Mouse (Mus musculus) testis, adult 2 months (tissue): ENCODE measurements at regions not wholly inside any gene's neighbourhood (a gene's known extent, or its start where the extent isn't known, plus 50 kb on each side); places are given as distances from the start of the nearest gene placed in this dataset.

Source experiments
- H3K27ac ChIP-seq: fragments of 200-500 bp; 2 replicates; pipeline ENCODE4 v1.5.1; 2012; ENCODE audit warnings: low read depth, low read length; ENCODE audit not compliant: control insufficient read depth, insufficient read depth
- H3K27me3 ChIP-seq: fragments of 200-500 bp; 2 replicates; pipeline ENCODE4 v1.6.1; 2012; ENCODE audit warnings: mild to moderate bottlenecking, low read length, moderate library complexity; ENCODE audit not compliant: control insufficient read depth, insufficient read depth
- H3K36me3 ChIP-seq: fragments of 200-500 bp; 2 replicates; pipeline ENCODE4 v1.6.1; 2012; ENCODE audit warnings: mild to moderate bottlenecking, low read length; ENCODE audit not compliant: control insufficient read depth, insufficient read depth
- H3K4me1 ChIP-seq: fragments of 200-500 bp; 2 replicates; pipeline ENCODE4 v1.6.1; 2012; ENCODE audit warnings: low read length; ENCODE audit not compliant: control insufficient read depth, insufficient read depth
- H3K4me3 ChIP-seq: fragments of 200-500 bp; 2 replicates; pipeline ENCODE4 v1.5.1; 2012; ENCODE audit warnings: low read depth, mild to moderate bottlenecking, low read length, moderate library complexity, mixed read lengths; ENCODE audit not compliant: control insufficient read depth
- CTCF ChIP-seq: fragments of 200-500 bp; IDR thresholded peaks from 2 replicates; pipeline ENCODE4 v1.5.1; 2012; ENCODE audit warnings: low read depth, mild to moderate bottlenecking, inconsistent platforms, low read length, moderate library complexity; ENCODE audit not compliant: control insufficient read depth, insufficient read depth, insufficient replicate concordance
- POLR2A ChIP-seq: fragments of 200-500 bp; IDR thresholded peaks from 2 replicates; pipeline ENCODE4 v1.6.1; 2012; ENCODE audit warnings: low read depth, mild to moderate bottlenecking, inconsistent platforms, low read length, moderate library complexity; ENCODE audit not compliant: control insufficient read depth

DNA sequence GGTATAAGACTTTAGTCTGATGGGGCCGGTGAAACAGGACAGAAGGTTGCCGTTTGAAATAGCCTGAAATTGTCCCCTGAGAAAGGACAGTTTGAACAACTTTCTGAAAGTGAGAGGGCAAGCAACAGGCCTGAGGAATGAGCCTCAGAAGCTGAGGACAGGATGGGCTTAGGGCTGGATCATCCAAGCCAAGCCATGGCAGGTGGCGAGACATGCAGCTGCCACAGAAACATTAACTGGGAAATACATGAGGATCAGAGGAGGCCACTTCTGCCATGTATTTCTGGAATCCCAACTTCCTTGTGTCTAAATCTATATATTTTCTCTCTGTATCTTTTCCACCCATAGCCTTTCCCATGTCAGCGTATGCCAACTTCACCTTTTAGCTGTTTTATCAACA is 491.5 kb upstream of the Adamts16 start:
- H3K27me3 ChIP-seq, result no peaks in the 10 kb centered on the region
- H3K4me3 ChIP-seq, result no peak overlapping the region
- H3K36me3 ChIP-seq, result no peaks in the 10 kb centered on the region
- no peak overlapping the region for H3K27ac ChIP-seq
- TF ChIP-seq CTCF, result no peak
- TF ChIP-seq POLR2A, result no peak
- no peaks in the 10 kb centered on the region for H3K4me1 ChIP-seq

DNA sequence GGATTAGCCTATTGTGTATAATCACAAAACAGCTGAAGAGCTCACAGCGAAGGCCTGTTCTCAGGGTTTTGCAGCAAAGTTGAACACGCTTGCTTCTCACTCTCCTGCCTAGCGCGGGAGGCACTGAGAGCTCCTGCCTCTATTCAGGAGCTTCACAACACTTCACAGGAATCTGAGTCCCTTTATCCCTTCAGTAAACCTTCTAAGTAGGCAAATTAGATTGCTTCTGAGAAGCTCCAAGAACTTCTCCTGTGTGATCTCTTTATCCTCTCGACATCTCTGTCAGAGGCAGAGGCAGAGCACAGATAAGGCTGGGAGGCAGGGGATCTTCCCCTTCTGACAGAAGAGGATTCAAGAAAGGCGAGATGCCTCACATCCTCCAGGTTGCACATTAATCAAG is 488.7 kb upstream of the Adamts16 start:
- Histone ChIP-seq H3K4me3 (no peak overlapping the region), H3K36me3 (no peaks in the 10 kb centered on the region), H3K27ac (no peak overlapping the region), H3K4me1 (no peaks in the 10 kb centered on the region), H3K27me3 (no peaks in the 10 kb centered on the region)
- TF ChIP-seq CTCF (no peak), POLR2A (no peak)

DNA sequence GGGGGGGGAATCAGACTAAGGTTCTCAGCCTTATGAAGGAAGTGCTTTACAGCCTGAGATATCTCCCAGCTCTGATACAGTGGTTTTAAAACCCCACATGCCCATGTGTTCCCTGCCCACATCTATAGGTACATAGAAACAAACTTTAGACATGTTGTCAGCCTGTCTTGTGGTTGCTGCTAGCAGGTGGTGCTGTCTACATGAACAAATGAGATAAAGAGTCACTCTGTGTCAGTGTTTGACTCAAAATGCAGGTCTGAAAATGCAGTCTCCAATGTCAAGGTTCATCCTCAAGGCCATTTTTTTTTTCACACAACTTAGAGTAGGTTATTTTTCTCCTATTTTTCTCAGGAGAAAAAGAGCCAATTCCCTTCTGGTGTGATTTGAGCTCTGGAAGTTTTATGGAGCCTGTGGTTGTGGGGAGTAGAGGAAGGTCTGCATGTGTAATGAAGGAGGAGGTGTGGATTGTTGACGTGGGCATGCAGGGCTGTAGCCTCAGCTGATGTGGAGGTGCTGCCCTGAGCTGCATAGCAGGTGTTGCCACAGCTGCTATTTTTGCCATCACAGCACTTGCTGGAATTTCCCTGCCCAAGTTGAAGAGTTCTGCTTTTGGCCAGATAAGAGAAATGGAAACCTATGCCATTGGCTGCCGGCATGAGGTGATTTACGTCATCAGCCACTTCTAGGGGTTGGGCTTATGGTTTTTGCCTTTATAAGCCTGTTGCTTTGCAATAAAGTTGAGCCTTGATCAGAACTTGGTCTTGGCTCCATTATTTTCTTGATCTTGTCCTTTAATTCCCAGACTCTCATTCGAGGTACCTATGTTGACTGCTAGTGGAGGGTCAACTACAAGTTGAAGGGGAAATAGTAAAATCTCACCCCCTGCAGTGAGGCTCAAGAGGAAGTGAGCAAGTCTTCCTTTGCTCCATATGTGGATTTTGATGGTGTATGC is 486.5 kb upstream of the Adamts16 start:
- H3K27me3 ChIP-seq, result no peaks in the 10 kb centered on the region
- H3K27ac ChIP-seq, result no peak overlapping the region
- no peaks in the 10 kb centered on the region for H3K36me3 ChIP-seq
- TF ChIP-seq CTCF (no peak), POLR2A (no peak)
- H3K4me3 ChIP-seq, result no peak overlapping the region
- H3K4me1 ChIP-seq, result no peaks in the 10 kb centered on the region

DNA sequence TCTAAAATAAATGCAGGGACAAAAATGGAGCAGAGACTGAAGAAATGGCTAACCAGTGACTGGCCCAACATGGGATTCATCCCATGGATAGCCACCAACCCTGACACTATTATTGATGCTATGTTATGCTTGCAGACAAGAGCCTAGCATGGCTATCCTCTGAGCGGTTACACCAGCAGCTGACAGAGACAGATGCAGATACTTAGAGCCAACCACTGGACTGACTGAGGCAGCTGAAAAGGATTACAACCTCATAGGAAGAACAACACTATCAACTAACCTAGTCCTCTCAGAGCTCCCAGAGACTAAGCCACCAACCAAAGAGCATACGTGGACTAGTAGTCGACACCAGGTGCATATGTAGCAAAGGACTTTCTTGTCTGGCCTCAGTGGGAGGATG is 478.9 kb upstream of the Adamts16 start:
- H3K27me3 ChIP-seq, result no peaks in the 10 kb centered on the region
- no peaks in the 10 kb centered on the region for H3K36me3 ChIP-seq
- no peak for TF ChIP-seq CTCF
- no peak for TF ChIP-seq POLR2A
- H3K27ac ChIP-seq, result no peak overlapping the region
- no peaks in the 10 kb centered on the region for H3K4me1 ChIP-seq
- no peak overlapping the region for H3K4me3 ChIP-seq

DNA sequence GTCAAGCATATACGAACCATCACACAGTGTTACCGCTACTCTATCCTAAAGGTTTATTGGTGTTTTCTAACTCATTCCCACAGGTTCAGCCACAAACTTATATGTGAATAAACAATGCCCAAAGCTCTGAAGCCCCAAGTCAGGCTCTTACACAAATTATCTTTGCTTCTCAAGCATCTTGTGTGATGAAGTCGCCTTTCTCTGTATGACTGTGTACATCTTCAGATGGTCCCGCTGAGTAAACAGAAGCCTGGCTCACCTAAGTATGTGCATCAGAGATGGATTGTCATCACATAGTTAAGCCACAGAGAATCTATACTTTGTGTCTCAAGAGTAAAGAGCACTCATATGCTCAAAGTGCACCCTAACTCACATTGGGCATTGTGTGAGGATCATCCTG is 462.3 kb upstream of the Adamts16 start:
- Histone ChIP-seq H3K27me3 (no peaks in the 10 kb centered on the region), H3K4me1 (no peaks in the 10 kb centered on the region), H3K27ac (no peak overlapping the region), H3K4me3 (no peak overlapping the region), H3K36me3 (no peaks in the 10 kb centered on the region)
- TF ChIP-seq CTCF, result no peak
- TF ChIP-seq POLR2A, result no peak

DNA sequence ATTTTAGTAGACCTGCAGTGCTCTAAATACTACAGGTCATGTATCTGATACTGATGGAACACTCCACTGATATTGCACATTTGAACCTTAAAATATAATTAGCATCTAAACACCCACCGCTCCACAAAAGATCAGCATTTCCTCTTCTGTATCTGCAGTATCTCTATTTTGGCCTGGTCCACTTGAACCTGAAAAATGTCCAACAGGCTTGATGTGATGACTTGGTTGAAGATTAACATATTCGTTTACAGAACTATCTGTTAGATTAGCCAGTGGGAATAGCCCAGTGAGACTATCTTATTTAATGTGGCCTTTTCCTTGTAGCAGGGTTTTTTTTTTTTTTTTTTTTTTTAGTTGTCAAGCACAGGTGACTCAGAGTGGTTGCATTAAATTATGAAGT is 434.4 kb upstream of the Adamts16 start:
- Histone ChIP-seq H3K36me3 (no peaks in the 10 kb centered on the region), H3K4me1 (no peaks in the 10 kb centered on the region), H3K27ac (no peak overlapping the region), H3K27me3 (no peaks in the 10 kb centered on the region), H3K4me3 (no peak overlapping the region)
- TF ChIP-seq POLR2A (no peak), CTCF (no peak)

DNA sequence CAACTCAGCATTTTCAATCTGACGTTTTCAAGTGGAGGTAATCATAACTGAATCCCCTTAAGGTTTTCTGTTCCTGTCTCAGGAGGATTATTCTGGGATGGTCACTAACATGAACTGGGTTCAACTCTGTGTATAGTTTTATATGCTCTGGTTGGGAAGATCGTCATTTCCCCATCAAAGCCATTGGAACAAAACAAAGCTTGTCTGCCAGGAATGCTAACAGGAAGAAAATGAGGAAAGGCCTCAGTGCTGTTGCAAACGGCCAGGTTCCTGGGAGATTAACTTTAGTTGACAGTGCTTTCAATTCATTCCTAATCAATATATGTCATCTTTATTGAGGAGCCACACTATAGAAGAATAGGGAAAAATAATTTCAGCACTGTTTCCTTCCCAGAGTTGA is 432.5 kb upstream of the Adamts16 start:
- TF ChIP-seq CTCF, result no peak
- no peak for TF ChIP-seq POLR2A
- Histone ChIP-seq H3K27me3 (no peaks in the 10 kb centered on the region), H3K36me3 (no peaks in the 10 kb centered on the region), H3K4me1 (no peaks in the 10 kb centered on the region), H3K27ac (no peak overlapping the region), H3K4me3 (no peak overlapping the region)
